Mouse (Mus musculus) hindbrain, postnatal 0 days (tissue): ENCODE measurements around the gene Itgb1bp1. TPM values are rescaled to one million over a fixed set of nuclear protein-coding genes. Genes with fewer than 3 reads are reported as not detected.

Source experiments
- ATAC-seq: fragments of 200-750 bp; cut with Nextera tagmentation; 2 replicates; pipeline ENCODE4 v1.8.0; 2017; ENCODE audit warnings: mild to moderate bottlenecking, moderate TSS enrichment, moderate library complexity
- DNase-seq: peaks from one replicate; pipeline ENCODE4 v3.0.0-alpha.2; 2015; ENCODE audit warnings: low spot score
- H3K27ac ChIP-seq: fragments of 300-500 bp; sonication (generic); 2 replicates; pipeline ENCODE4 v1.5.1; 2014; ENCODE audit warnings: mild to moderate bottlenecking
- H3K27me3 ChIP-seq: fragments of 300-500 bp; sonication (generic); 2 replicates; pipeline ENCODE4 v1.6.1; 2014; ENCODE audit warnings: low read length, mixed read lengths; ENCODE audit not compliant: insufficient read depth
- H3K36me3 ChIP-seq: fragments of 300-500 bp; sonication (generic); 2 replicates; pipeline ENCODE4 v1.6.1; 2014; ENCODE audit warnings: low read length, mixed read lengths; ENCODE audit not compliant: insufficient read depth
- H3K4me1 ChIP-seq: fragments of 300-500 bp; sonication (generic); 2 replicates; pipeline ENCODE4 v1.6.1; 2014; ENCODE audit warnings: antibody characterized with exemption, low read length, mixed read lengths; ENCODE audit not compliant: insufficient read depth
- H3K4me2 ChIP-seq: fragments of 300-500 bp; sonication (generic); 2 replicates; pipeline ENCODE4 v1.6.1; 2014; ENCODE audit warnings: low read depth, mild to moderate bottlenecking, low read length, moderate library complexity, mixed read lengths
- H3K4me3 ChIP-seq: fragments of 300-500 bp; sonication (generic); 2 replicates; pipeline ENCODE4 v1.5.1; 2014; ENCODE audit warnings: low read length
- H3K9ac ChIP-seq: fragments of 300-500 bp; sonication (generic); replicated peaks from 2 replicates; pipeline ENCODE4 v1.6.1; 2014; ENCODE audit warnings: mild to moderate bottlenecking, low read length, moderate library complexity, mixed read lengths
- H3K9me3 ChIP-seq: fragments of 300-500 bp; sonication (generic); 2 replicates; pipeline ENCODE4 v1.6.1; 2016; ENCODE audit warnings: low read length, mixed read lengths
- CTCF ChIP-seq: IDR thresholded peaks from 2 replicates; pipeline ENCODE4 v1.5.1; 2016; ENCODE audit warnings: antibody characterized with exemption, control low read depth, low read depth
- WGBS: fragments of 180-500 bp; shearing (Covaris S2); extraction: QIAGEN DNeasy Blood & Tissue Kit; methylation state at CpG from one replicate; pipeline ENCODE4 v1.1.7; 2014; 5-methylcytosine and 5-hydroxymethylcytosine counted together
- polyA plus RNA-seq: library from polyadenylated mRNA; unstranded; fragments of >200 nt; fragmentation: Nextera tagmentation; extraction: Ambion mirVana; gene quantifications from 2 replicates; pipeline ENCODE4 v1.2.1, GENCODE M21; 2015
- total RNA-seq: library from RNA; depleted of rRNA; stranded (reverse); fragments of >200 nt; gene quantifications from 2 replicates; pipeline ENCODE4 v1.2.3, GENCODE M21; 2014

Itgb1bp1 gene
- total and polyA plus RNA-seq, 2 experiments from 2014 or later = 21.1 to 38.5 TPM

- Histone ChIP-seq H3K4me1 (no peaks in the 10 kb centered on the region), H3K9me3 (no peaks in the 10 kb centered on the region), H3K4me2 (no peak overlapping the region), H3K36me3 (peaks cover 32% of the 10 kb centered on the region), H3K27me3 (no peaks in the 10 kb centered on the region), H3K9ac (no peak overlapping the region), H3K27ac (no peak overlapping the region), H3K4me3 (no peak overlapping the region)
- WGBS = 88% methylated on average over 9 of the region's 9 CpGs
- DNase-seq = no peak
- no peak for TF ChIP-seq CTCF
- no peak for ATAC-seq
Measured at GRCm38 (mm10) chr12:21329661-21330400, 43.7 kb upstream of the Itgb1bp1 start.

- ATAC-seq (no peak), DNase-seq (no peak)
- H3K9me3 ChIP-seq = no peaks in the 10 kb centered on the region
- H3K4me3 ChIP-seq = no peak overlapping the region
- H3K4me1 ChIP-seq = no peaks in the 10 kb centered on the region
- no peak for TF ChIP-seq CTCF
- no peaks in the 10 kb centered on the region for H3K27me3 ChIP-seq
- no peak overlapping the region for H3K27ac ChIP-seq
- no peak overlapping the region for H3K9ac ChIP-seq
- 84% methylated on average over 3 of the region's 3 CpGs for WGBS
- peaks cover 37% of the 10 kb centered on the region for H3K36me3 ChIP-seq
- H3K4me2 ChIP-seq = no peak overlapping the region
Measured at GRCm38 (mm10) chr12:21326325-21326724, 40.2 kb upstream of the Itgb1bp1 start.

GRCm38 (mm10) chr12:21325266-21325665 lies 39.2 kb upstream of the Itgb1bp1 start:
- WGBS = 90% methylated on average over 8 of the region's 8 CpGs
- Histone ChIP-seq H3K9me3 (no peaks in the 10 kb centered on the region), H3K9ac (no peak overlapping the region), H3K4me1 (no peaks in the 10 kb centered on the region), H3K27me3 (no peaks in the 10 kb centered on the region), H3K4me3 (no peak overlapping the region), H3K36me3 (peaks cover 37% of the 10 kb centered on the region), H3K27ac (no peak overlapping the region), H3K4me2 (no peak overlapping the region)
- DNase-seq (no peak), ATAC-seq (no peak)
- TF ChIP-seq CTCF = no peak

- ATAC-seq = no peak
- no peak overlapping the region for H3K4me3 ChIP-seq
- DNase-seq = no peak
Measured at GRCm38 (mm10) chr12:21324101-21324500, 38.0 kb upstream of the Itgb1bp1 start.

GRCm38 (mm10) chr12:21322856-21323255 lies 36.8 kb upstream of the Itgb1bp1 start:
- DNase-seq (no peak), ATAC-seq (no peak)
- H3K4me1 ChIP-seq = no peaks in the 10 kb centered on the region
- no peak for TF ChIP-seq CTCF
- H3K36me3 ChIP-seq = peaks cover 29% of the 10 kb centered on the region; the same call in 1 of the 2 replicates
- no peak overlapping the region for H3K9ac ChIP-seq
- no peaks in the 10 kb centered on the region for H3K9me3 ChIP-seq
- no peak overlapping the region for H3K27ac ChIP-seq
- WGBS = 79% methylated on average over 9 of the region's 9 CpGs
- no peak overlapping the region for H3K4me3 ChIP-seq
- no peaks in the 10 kb centered on the region for H3K27me3 ChIP-seq
- no peak overlapping the region for H3K4me2 ChIP-seq

More at GRCm38 (mm10) chr12:21324101-21324500, 38.0 kb upstream of the Itgb1bp1 start:
- Histone ChIP-seq H3K4me2 (no peak overlapping the region), H3K9me3 (no peaks in the 10 kb centered on the region), H3K27me3 (no peaks in the 10 kb centered on the region), H3K36me3 (peaks cover 29% of the 10 kb centered on the region; the same call in 1 of the 2 replicates), H3K27ac (no peak overlapping the region), H3K4me1 (no peaks in the 10 kb centered on the region), H3K9ac (no peak overlapping the region)
- 86% methylated on average over 5 of the region's 5 CpGs for WGBS
- TF ChIP-seq CTCF = no peak

GRCm38 (mm10) chr12:21322296-21322695 lies 36.2 kb upstream of the Itgb1bp1 start:
- Histone ChIP-seq H3K4me2 (no peak overlapping the region), H3K4me3 (no peak overlapping the region), H3K36me3 (peaks cover 24% of the 10 kb centered on the region; the same call in 1 of the 2 replicates), H3K9ac (no peak overlapping the region), H3K4me1 (no peaks in the 10 kb centered on the region), H3K27me3 (no peaks in the 10 kb centered on the region), H3K9me3 (no peaks in the 10 kb centered on the region), H3K27ac (no peak overlapping the region)
- ATAC-seq (no peak), DNase-seq (no peak)
- TF ChIP-seq CTCF = no peak
- 86% methylated on average over 4 of the region's 4 CpGs for WGBS

- no peak for TF ChIP-seq CTCF
- ATAC-seq = no peak
- Histone ChIP-seq H3K36me3 (peaks cover 24% of the 10 kb centered on the region; the same call in 1 of the 2 replicates), H3K4me3 (no peak overlapping the region), H3K4me1 (no peaks in the 10 kb centered on the region), H3K27me3 (no peaks in the 10 kb centered on the region), H3K9me3 (no peaks in the 10 kb centered on the region), H3K27ac (no peak overlapping the region), H3K4me2 (no peak overlapping the region), H3K9ac (no peak overlapping the region)
- WGBS = 80% methylated on average over 9 of the region's 9 CpGs
- DNase-seq = no peak
Measured at GRCm38 (mm10) chr12:21321170-21321569, 35.1 kb upstream of the Itgb1bp1 start.
